Mouse (Mus musculus): ENCODE data around the gene Snd1. TPM values are rescaled to one million over a fixed set of nuclear protein-coding genes. Genes with fewer than 3 reads are reported as not detected.
A peak's percentile ranks its signal among the peaks of the same experiment; 100 is the strongest.

Gene Snd1
- polyA plus RNA-seq, 1 experiment from 2014 or later: 110 TPM

DNA sequence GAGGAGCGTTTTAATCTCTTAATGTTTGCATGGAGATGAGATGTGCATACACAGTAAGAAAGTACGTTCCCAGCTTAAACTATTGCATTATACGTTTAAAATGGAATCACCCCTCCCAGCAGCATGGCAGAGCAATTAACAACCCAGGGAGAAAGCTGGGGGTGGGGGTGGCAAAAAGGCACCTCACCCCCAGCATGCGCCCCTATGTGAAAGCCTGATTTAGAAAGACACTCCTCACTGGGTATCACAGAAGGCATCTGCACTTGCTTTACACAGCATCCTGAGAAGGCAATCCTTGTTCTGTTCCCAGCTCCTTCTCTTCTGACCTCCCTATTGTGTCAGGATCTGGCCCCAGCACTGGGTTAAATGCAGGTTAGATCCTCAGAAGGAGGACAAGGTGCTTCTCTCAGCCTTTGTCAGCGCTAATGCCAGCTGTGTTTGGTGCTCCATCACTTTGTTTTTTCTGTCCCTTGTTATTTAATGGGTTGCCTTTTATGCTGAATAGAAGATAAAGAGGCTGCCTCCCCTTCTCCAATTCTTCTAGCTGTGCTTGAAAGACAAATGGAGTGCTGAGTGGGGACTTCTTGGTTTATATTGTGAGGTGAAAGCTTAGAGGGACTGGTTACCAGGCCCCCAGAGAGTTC is 287.3 kb downstream of the Snd1 start:
- no peaks in the 10 kb centered on the region for H3K36me3 ChIP-seq
- no peaks in the 10 kb centered on the region for H3K9me3 ChIP-seq (replicated peaks)
- H3K27ac ChIP-seq (replicated peaks): 0 out of 2 replicates have a peak overlapping the region, but pooled peaks have one; percentile 29
- WGBS: 22% methylated on average over 5 of the region's 5 CpGs
- no peaks in the 10 kb centered on the region for H3K27me3 ChIP-seq (ENCODE audit: low read depth, poor library complexity, severe bottlenecking)
- H3K4me1 ChIP-seq: peaks cover 43% of the 10 kb centered on the region
- DNase-seq (ENCODE audit: low spot score): no peak
- H3K4me3 ChIP-seq: no peak overlapping the region

DNA sequence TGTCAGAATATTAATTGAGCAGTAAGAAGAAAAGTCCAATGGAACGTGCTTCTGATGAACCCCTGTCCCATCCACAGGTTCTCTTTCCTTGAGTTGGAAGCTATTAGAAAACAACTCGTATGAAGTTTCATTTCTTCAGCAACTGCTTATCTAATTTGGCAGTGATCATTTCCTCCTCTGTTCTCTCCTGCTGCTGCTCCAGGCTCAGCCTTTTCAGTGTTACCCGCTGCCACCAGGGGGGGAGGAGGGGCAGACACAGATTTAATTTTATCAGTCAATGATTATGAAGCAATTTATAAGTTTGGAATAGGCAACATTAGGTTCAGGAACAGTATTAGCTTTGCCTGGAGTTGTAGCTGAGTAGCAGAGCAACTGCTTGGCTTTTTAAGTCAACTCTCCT is 291.7 kb downstream of the Snd1 start:
- H3K4me3 ChIP-seq: no peak overlapping the region
- 0 out of 2 replicates have a peak, but pooled peaks cover 2% of the 10 kb centered on the region for H3K9me3 ChIP-seq (replicated peaks)
- DNase-seq (ENCODE audit: low spot score): no peak
- 86% methylated on average over 3 of the region's 3 CpGs for WGBS
- H3K27ac ChIP-seq (replicated peaks): no peak overlapping the region
- peaks cover 12% of the 10 kb centered on the region for H3K36me3 ChIP-seq
- no peaks in the 10 kb centered on the region for H3K27me3 ChIP-seq (ENCODE audit: low read depth, poor library complexity, severe bottlenecking)
- peaks cover 23% of the 10 kb centered on the region for H3K4me1 ChIP-seq

DNA sequence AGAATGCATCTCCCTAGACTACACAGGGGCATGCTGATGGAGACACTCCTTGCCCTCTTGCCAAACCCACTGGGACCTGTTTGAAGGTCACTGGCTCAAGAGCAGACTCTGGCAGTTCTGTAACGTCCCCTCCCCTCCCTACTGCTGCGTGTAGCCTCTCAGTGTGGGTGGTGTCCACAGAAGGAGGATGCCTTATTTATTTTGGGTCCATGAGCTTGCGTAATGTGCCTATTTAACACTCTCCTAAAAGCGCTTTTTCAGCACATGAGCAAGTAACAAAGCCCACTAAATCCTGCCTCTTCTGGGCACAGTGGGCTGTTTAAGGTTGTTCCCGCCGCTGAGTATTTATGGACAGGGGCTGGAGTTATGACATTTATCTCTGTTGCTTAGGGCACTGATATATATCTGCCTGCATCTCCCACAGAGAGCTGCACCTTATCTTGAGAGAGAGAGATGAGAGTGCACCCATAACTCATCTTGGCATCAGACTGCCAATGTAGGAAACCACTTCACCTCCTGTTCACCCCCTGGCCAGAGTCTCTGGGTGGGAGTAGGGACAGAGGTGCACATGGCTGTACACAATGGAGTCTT is 293.0 kb downstream of the Snd1 start:
- Histone ChIP-seq H3K27me3 (ENCODE audit: low read depth, poor library complexity, severe bottlenecking) (no peaks in the 10 kb centered on the region), H3K4me3 (no peak overlapping the region), H3K4me1 (peaks cover 11% of the 10 kb centered on the region), H3K36me3 (peaks cover 12% of the 10 kb centered on the region), H3K27ac (replicated peaks) (no peak overlapping the region), H3K9me3 (replicated peaks) (0 out of 2 replicates have a peak, but pooled peaks cover 2% of the 10 kb centered on the region)
- no peak for DNase-seq (ENCODE audit: low spot score)
- WGBS: 86% methylated on average over 6 of the region's 6 CpGs

- 12% methylated on average over 2 of the region's 2 CpGs for WGBS
- peaks cover 11% of the 10 kb centered on the region for H3K4me1 ChIP-seq
- no peaks in the 10 kb centered on the region for H3K27me3 ChIP-seq (ENCODE audit: low read depth, poor library complexity, severe bottlenecking)
- peaks cover 12% of the 10 kb centered on the region for H3K36me3 ChIP-seq
- no peak overlapping the region for H3K27ac ChIP-seq (replicated peaks)
- DNase-seq (ENCODE audit: low spot score): no peak
- 0 out of 2 replicates have a peak, but pooled peaks cover 2% of the 10 kb centered on the region for H3K9me3 ChIP-seq (replicated peaks)
- no peak overlapping the region for H3K4me3 ChIP-seq
These were observed 296.4 kb downstream of the Snd1 start for GRCm38 (mm10) chr6:28771331-28771730.

GRCm38 (mm10) chr6:28781696-28782095 is 306.8 kb downstream of the Snd1 start:
- H3K4me1 ChIP-seq: peaks cover 37% of the 10 kb centered on the region
- H3K4me3 ChIP-seq: no peak overlapping the region
- H3K27me3 ChIP-seq (ENCODE audit: low read depth, poor library complexity, severe bottlenecking): no peaks in the 10 kb centered on the region
- H3K27ac ChIP-seq (replicated peaks): peak overlapping the region; percentile 49; the same call in 1 of the 2 replicates
- no peaks in the 10 kb centered on the region for H3K36me3 ChIP-seq
- WGBS: 92% methylated on average over 3 of the region's 3 CpGs
- no peaks in the 10 kb centered on the region for H3K9me3 ChIP-seq (replicated peaks)
- no peak for DNase-seq (ENCODE audit: low spot score)

GRCm38 (mm10) chr6:28783082-28783647 is 308.2 kb downstream of the Snd1 start:
- peaks cover 37% of the 10 kb centered on the region for H3K4me1 ChIP-seq
- WGBS: 64% methylated on average over 4 of the region's 4 CpGs
- no peaks in the 10 kb centered on the region for H3K36me3 ChIP-seq
- no peaks in the 10 kb centered on the region for H3K9me3 ChIP-seq (replicated peaks)
- no peaks in the 10 kb centered on the region for H3K27me3 ChIP-seq (ENCODE audit: low read depth, poor library complexity, severe bottlenecking)
- peak overlapping the region; percentile 76 for H3K27ac ChIP-seq (replicated peaks)
- no peak overlapping the region for H3K4me3 ChIP-seq
- peak; percentile 20 for DNase-seq (ENCODE audit: low spot score)

DNA sequence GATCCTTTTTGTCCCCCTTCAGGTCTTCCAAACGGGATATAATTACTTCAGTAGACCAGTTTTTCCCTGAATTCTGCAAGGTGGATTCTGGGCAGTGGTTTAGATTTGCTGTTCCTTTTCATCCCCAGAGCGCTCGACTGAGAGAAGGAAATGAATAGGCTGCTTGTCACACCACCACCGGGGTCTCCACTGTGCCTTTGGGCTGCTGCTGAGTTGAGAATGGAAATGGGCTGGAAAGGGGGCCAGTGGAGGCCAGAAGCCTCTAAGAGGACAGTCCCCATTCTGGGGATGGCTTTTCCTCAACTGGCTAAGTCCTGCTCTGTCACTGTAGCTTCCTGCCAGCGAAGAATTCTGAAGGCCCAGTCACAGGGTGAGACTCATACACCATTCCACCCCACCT is 309.0 kb downstream of the Snd1 start:
- WGBS: 49% methylated on average over 5 of the region's 5 CpGs

GRCm38 (mm10) chr6:28785770-28786169 is 310.8 kb downstream of the Snd1 start:
- DNase-seq (ENCODE audit: low spot score): no peak
- no peak overlapping the region for H3K4me3 ChIP-seq
- H3K4me1 ChIP-seq: peaks cover 47% of the 10 kb centered on the region
- no peak overlapping the region for H3K27ac ChIP-seq (replicated peaks)
- WGBS: 84% methylated on average over 8 of the region's 8 CpGs
- no peaks in the 10 kb centered on the region for H3K36me3 ChIP-seq
- no peaks in the 10 kb centered on the region for H3K9me3 ChIP-seq (replicated peaks)
- H3K27me3 ChIP-seq (ENCODE audit: low read depth, poor library complexity, severe bottlenecking): no peaks in the 10 kb centered on the region

More for the DNA sequence above, 309.0 kb downstream of the Snd1 start:
- Histone ChIP-seq H3K4me3 (no peak overlapping the region), H3K4me1 (peaks cover 38% of the 10 kb centered on the region), H3K27ac (replicated peaks) (peak overlapping the region; percentile 76), H3K9me3 (replicated peaks) (no peaks in the 10 kb centered on the region), H3K27me3 (ENCODE audit: low read depth, poor library complexity, severe bottlenecking) (no peaks in the 10 kb centered on the region), H3K36me3 (no peaks in the 10 kb centered on the region)
- DNase-seq (ENCODE audit: low spot score): no peak

DNA sequence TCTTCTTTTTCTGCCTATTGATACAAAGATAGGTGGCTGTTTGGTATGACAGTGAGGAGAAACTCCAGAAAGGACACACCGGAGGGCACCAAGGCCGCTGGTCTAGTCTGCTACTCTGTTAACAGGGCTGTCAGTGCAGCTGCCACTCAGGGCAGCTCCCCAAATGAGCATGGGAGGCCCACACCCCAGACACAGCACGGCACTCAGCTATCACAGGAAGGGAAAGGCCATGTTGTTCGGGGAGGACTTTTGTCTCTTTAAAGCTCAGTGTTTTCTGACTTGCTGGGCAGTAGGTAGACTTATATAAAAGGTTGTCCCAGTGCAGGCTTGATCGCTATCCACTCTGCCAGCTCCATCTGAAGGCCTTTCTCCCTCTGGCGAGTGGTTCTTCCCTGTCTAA is 312.2 kb downstream of the Snd1 start:
- H3K27ac ChIP-seq (replicated peaks): no peak overlapping the region
- no peaks in the 10 kb centered on the region for H3K27me3 ChIP-seq (ENCODE audit: low read depth, poor library complexity, severe bottlenecking)
- peaks cover 48% of the 10 kb centered on the region for H3K4me1 ChIP-seq
- 75% methylated on average over 6 of the region's 6 CpGs for WGBS
- DNase-seq (ENCODE audit: low spot score): no peak
- no peaks in the 10 kb centered on the region for H3K9me3 ChIP-seq (replicated peaks)
- H3K4me3 ChIP-seq: no peak overlapping the region
- H3K36me3 ChIP-seq: no peaks in the 10 kb centered on the region

- Histone ChIP-seq H3K9me3 (replicated peaks) (no peaks in the 10 kb centered on the region), H3K4me3 (no peak overlapping the region), H3K27ac (replicated peaks) (no peak overlapping the region), H3K36me3 (no peaks in the 10 kb centered on the region), H3K27me3 (ENCODE audit: low read depth, poor library complexity, severe bottlenecking) (no peaks in the 10 kb centered on the region), H3K4me1 (peaks cover 27% of the 10 kb centered on the region)
- no peak for DNase-seq (ENCODE audit: low spot score)
- WGBS: 84% methylated on average over 4 of the region's 4 CpGs
These were observed 314.7 kb downstream of the Snd1 start for GRCm38 (mm10) chr6:28789685-28790084.

DNA sequence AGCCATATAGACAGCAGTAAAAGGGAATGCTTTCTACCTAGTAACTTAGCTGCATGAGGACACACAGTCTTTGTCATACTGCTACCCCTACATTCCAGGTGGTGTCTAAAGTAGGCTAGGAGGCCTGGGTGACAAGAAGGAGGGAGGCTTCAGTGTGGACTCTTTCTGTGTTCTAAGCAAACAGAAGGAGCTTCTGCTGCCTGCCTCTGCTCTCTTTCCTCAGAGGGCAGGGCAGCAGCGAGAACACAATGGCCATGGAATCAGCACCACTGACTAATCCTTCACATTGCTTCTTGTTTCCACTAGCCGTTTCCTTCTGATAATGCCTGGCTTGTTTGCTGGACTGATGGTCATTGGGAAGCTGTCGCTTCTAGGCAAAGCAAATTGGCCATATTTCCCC is 316.2 kb downstream of the Snd1 start:
- Histone ChIP-seq H3K27me3 (ENCODE audit: low read depth, poor library complexity, severe bottlenecking) (no peaks in the 10 kb centered on the region), H3K36me3 (peaks cover 5% of the 10 kb centered on the region), H3K9me3 (replicated peaks) (no peaks in the 10 kb centered on the region), H3K27ac (replicated peaks) (peak overlapping the region; percentile 72), H3K4me3 (no peak overlapping the region), H3K4me1 (peaks cover 39% of the 10 kb centered on the region)
- WGBS: 38% methylated on average over 3 of the region's 3 CpGs
- DNase-seq (ENCODE audit: low spot score): no peak

DNA sequence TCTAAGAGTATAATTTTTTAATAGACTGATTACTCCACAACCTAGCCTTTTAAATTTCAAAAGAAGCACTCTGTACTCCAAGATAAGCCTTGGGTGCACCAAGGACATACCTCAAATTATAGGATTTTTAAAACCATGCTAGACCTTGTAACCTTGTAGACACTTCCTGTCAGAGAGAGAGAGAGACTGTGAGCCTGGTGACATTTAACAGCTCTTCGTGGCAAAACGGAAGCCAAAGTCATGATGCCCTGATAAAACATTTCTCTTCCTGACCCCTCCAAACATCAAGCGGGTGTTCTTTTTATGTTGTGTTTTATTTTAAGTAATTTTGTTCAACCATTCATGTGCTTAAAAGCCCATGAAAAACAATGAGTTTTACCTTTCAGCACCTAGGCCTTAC is 316.9 kb downstream of the Snd1 start:
- Histone ChIP-seq H3K4me1 (peaks cover 42% of the 10 kb centered on the region), H3K9me3 (replicated peaks) (no peaks in the 10 kb centered on the region), H3K4me3 (no peak overlapping the region), H3K27me3 (ENCODE audit: low read depth, poor library complexity, severe bottlenecking) (no peaks in the 10 kb centered on the region), H3K27ac (replicated peaks) (no peak overlapping the region), H3K36me3 (peaks cover 11% of the 10 kb centered on the region)
- no peak for DNase-seq (ENCODE audit: low spot score)
- WGBS: 97% methylated on average over 3 of the region's 3 CpGs

DNA sequence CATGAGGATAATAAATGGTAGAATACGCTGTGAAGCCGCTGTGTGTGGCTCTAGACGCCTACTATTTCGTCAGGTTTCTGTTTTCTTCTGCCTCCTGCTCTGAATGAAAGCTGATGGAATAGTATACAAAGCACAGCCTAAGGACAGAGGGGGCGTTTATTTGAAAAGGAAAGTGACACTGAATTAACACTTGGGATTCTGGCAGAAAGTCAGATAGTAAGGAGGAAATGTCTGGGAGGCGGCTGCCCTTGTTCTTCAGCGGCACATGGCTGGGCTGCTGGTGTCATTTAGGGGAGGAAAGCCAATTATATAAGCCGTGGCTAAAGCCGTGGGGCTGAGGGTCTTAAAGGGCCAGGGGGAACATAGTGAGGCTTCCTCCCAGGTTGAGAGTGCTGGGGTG is 320.4 kb downstream of the Snd1 start:
- Histone ChIP-seq H3K36me3 (peaks cover 18% of the 10 kb centered on the region), H3K9me3 (replicated peaks) (no peaks in the 10 kb centered on the region), H3K4me1 (peaks cover 27% of the 10 kb centered on the region), H3K4me3 (no peak overlapping the region), H3K27me3 (ENCODE audit: low read depth, poor library complexity, severe bottlenecking) (no peaks in the 10 kb centered on the region), H3K27ac (replicated peaks) (peak overlapping the region; percentile 42; the same call in 1 of the 2 replicates)
- DNase-seq (ENCODE audit: low spot score): no peak
- 58% methylated on average over 9 of the region's 9 CpGs for WGBS

Measured in midbrain, embryonic 10.5 days (tissue).